Mouse (Mus musculus) thymus, adult 2 months (tissue): Measurements from ENCODE around the gene Mei1. TPM values are rescaled to one million over a fixed set of nuclear protein-coding genes. Genes with fewer than 3 reads are reported as not detected.

Source experiments
- DNase-seq: peaks from one replicate; pipeline ENCODE4 v3.0.0; 2021
- H3K27ac ChIP-seq: fragments of 200-500 bp; 2 replicates; pipeline ENCODE4 v1.5.1; 2012; ENCODE audit warnings: low read length, control low read depth; ENCODE audit not compliant: control insufficient read depth, insufficient read depth
- H3K27me3 ChIP-seq: fragments of 200-500 bp; 2 replicates; pipeline ENCODE4 v1.6.1; 2012; ENCODE audit warnings: mild to moderate bottlenecking, low read length, moderate library complexity, mixed read lengths; ENCODE audit not compliant: control insufficient read depth, insufficient read depth
- H3K36me3 ChIP-seq: fragments of 200-500 bp; 2 replicates; pipeline ENCODE4 v1.6.1; 2012; ENCODE audit warnings: mild to moderate bottlenecking, low read length, moderate library complexity; ENCODE audit not compliant: control insufficient read depth, insufficient read depth
- H3K4me1 ChIP-seq: fragments of 200-500 bp; replicated peaks from 2 replicates; pipeline ENCODE4 v1.6.1; 2012; ENCODE audit warnings: low read length; ENCODE audit not compliant: control insufficient read depth, insufficient read depth
- H3K4me3 ChIP-seq: fragments of 200-500 bp; 2 replicates; pipeline ENCODE4 v1.5.1; 2012; ENCODE audit warnings: mild to moderate bottlenecking, low read length, control low read depth, moderate library complexity; ENCODE audit not compliant: control insufficient read depth, insufficient read depth
- CTCF ChIP-seq: fragments of 200-500 bp; IDR thresholded peaks from 2 replicates; pipeline ENCODE4 v1.5.1; 2012; ENCODE audit warnings: mild to moderate bottlenecking, control low read depth, low read length, moderate library complexity, borderline replicate concordance; ENCODE audit not compliant: control insufficient read depth, poor library complexity, insufficient read depth; ENCODE audit errors: extremely low read depth
- POLR2A ChIP-seq: fragments of 200-500 bp; IDR thresholded peaks from 2 replicates; pipeline ENCODE4 v1.6.1; 2012; ENCODE audit warnings: mild to moderate bottlenecking, low read length, control low read depth, moderate library complexity; ENCODE audit not compliant: control insufficient read depth, poor library complexity, insufficient read depth; ENCODE audit errors: extremely low read depth
- WGBS: fragments of 180-500 bp; shearing (Covaris S2); methylation state at CpG from one replicate; pipeline ENCODE4 v1.1.7; 2018; 5-methylcytosine and 5-hydroxymethylcytosine counted together
- polyA plus RNA-seq: library from polyadenylated mRNA; depleted of rRNA; stranded (reverse); fragments of >200 nt; gene quantifications from 2 replicates; pipeline ENCODE4 v1.2.3, GENCODE M21; 2012; rRNA removed

Gene Mei1
- 0.08 and 0.11 TPM in 2 replicates for polyA plus RNA-seq

- no peak within 1 kb of the TSS for H3K4me3 ChIP-seq
- peaks cover 7% of the 10 kb centered on the region for H3K27me3 ChIP-seq
These were observed at the start of gene Mei1 for GRCm38 (mm10) chr15:82069898-82070297. TSS of gene Mei1 (plus strand) at chr15:82069996.

DNA sequence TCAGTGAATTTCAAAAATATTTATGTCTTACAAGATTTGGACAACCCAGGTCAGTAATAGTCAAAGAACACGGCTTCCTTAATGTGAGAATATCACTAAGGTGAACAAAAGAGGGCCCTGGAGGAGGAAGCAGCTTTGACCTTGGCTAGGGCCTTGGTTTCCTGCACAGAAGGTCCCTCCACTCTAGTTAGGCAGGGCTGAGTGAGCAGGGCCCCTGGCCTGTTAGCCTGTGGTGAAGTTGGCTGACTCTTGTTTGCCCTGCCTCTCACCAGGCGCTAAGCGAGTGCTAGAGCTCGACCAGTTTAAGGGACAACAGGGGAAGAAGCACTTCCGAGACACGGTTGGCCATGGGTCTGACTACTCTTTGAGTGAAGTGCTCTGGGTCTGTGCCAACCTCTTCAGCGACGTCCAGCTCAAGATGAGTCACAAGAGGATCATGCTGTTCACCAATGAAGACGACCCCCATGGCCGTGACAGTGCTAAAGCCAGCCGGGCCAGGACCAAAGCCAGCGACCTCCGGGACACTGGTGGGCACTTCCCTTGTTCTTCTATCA lies 47.2 kb upstream of the Mei1 start:
- Histone ChIP-seq H3K27ac (peak overlapping the region; percentile 90), H3K27me3 (no peaks in the 10 kb centered on the region), H3K4me3 (peak overlapping the region; percentile 51), H3K4me1 (peaks cover 37% of the 10 kb centered on the region), H3K36me3 (peaks cover 47% of the 10 kb centered on the region)
- WGBS: 25% methylated on average over 13 of the region's 13 CpGs
- peak; percentile 39; the same call in 1 of the 2 replicates for TF ChIP-seq POLR2A
- no peak for TF ChIP-seq CTCF
- DNase-seq: no peak

More at GRCm38 (mm10) chr15:82069898-82070297, at the start of gene Mei1:
- Histone ChIP-seq H3K27ac (no peak within 1 kb of the TSS), H3K36me3 (no peaks in the 10 kb centered on the region), H3K4me1 (no peaks in the 10 kb centered on the region)
- TF ChIP-seq POLR2A (no peak), CTCF (no peak)
- WGBS: 35% methylated on average over 40 of the region's 40 CpGs
- no peak for DNase-seq

DNA sequence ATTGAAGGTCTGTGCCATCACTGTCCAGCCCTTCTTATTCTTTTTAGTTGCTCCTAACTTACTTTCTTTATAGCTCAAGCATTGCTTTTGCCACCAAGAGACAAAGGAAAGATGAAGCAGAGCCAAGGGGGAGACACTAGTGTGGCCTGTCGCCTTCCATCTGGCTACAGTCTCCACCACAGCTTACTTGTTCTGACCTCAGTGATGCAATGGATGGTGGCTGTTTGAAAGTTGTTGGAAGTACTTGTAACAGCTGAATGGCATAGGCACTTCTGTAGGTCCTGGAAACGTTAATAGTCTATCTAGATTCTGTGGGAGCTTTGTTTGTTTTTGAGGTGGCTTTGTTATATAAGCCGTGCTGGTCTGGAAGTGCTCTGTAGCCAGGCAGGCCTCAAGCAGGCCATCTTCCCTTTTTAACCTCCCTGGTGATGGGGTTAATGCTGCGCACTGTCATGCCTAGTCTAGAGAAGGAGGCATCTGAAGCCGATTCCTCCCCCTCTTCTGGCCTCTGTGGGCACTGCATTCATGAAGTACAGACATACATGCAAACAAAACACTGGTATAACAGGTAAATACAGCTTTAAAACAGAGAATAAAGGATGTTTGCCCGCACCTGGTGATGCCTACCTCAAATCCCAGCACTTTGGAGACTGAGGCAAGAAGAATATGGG lies 45.7 kb upstream of the Mei1 start:
- H3K4me3 ChIP-seq: peak overlapping the region; percentile 27; the same call in 1 of the 2 replicates
- TF ChIP-seq CTCF (no peak), POLR2A (no peak)
- H3K27me3 ChIP-seq: no peaks in the 10 kb centered on the region
- 31% methylated on average over 6 of the region's 6 CpGs for WGBS
- peak overlapping the region; percentile 90 for H3K27ac ChIP-seq
- peaks cover 42% of the 10 kb centered on the region for H3K4me1 ChIP-seq
- DNase-seq: peak; percentile 52
- H3K36me3 ChIP-seq: peaks cover 56% of the 10 kb centered on the region

DNA sequence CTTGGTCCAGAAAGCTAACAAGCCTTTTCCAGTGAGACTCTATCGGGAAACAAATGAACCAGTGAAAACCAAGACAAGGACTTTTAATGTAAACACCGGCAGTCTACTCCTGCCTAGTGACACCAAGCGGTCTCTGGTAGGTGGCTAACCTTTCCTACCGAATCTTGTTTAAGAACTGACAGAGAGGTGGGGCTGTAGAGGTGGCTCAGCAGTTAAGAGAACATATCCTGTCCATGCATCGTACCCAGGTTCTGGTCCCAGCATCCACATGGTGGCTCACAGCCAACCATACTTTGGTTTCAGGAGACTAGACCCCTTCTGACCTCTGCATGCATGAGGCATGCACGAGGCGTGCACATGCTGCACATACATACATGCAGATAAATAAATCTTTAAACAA lies 42.5 kb upstream of the Mei1 start:
- H3K27ac ChIP-seq: peak overlapping the region; percentile 93
- DNase-seq: peak; percentile 58
- H3K4me3 ChIP-seq: no peak overlapping the region; the same call in 1 of the 2 replicates
- H3K4me1 ChIP-seq: peaks cover 63% of the 10 kb centered on the region
- no peaks in the 10 kb centered on the region for H3K27me3 ChIP-seq
- peaks cover 77% of the 10 kb centered on the region for H3K36me3 ChIP-seq
- 15% methylated on average over 7 of the region's 7 CpGs for WGBS
- TF ChIP-seq POLR2A (no peak), CTCF (no peak)

GRCm38 (mm10) chr15:82027726-82028125 lies 42.1 kb upstream of the Mei1 start:
- Histone ChIP-seq H3K27me3 (no peaks in the 10 kb centered on the region), H3K27ac (peak overlapping the region; percentile 100), H3K36me3 (peaks cover 78% of the 10 kb centered on the region), H3K4me3 (no peak overlapping the region; the same call in 1 of the 2 replicates), H3K4me1 (peaks cover 61% of the 10 kb centered on the region)
- DNase-seq: peak; percentile 81
- no peak for TF ChIP-seq CTCF
- TF ChIP-seq POLR2A: no peak
- WGBS: 4% methylated on average over 7 of the region's 7 CpGs

DNA sequence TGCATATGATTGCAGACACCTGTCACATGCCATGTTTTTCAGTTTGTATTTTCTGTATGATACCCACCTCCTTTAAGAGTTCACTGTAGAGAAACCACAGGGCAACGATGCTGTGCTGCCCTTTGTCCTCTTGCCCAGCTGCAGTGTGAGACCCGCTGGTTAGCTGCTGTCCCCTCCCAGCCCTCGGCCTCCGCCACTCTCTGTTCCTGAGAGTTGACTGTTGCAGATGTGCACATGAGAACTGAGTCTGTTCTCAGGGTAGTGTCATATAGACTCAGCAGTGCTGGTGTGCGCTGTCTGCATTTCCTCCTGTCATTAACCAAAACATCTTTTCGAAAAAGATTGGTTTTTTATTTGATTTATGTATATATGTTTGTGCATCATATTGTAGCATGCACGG lies 37.4 kb upstream of the Mei1 start:
- H3K27me3 ChIP-seq: no peaks in the 10 kb centered on the region
- H3K36me3 ChIP-seq: peaks cover 84% of the 10 kb centered on the region
- peak overlapping the region; percentile 30 for H3K4me3 ChIP-seq
- H3K27ac ChIP-seq: peak overlapping the region; percentile 74
- WGBS: 43% methylated on average over 7 of the region's 7 CpGs
- no peak for TF ChIP-seq POLR2A
- TF ChIP-seq CTCF: no peak
- peaks cover 56% of the 10 kb centered on the region for H3K4me1 ChIP-seq
- DNase-seq: no peak

GRCm38 (mm10) chr15:82033762-82034161 lies 36.0 kb upstream of the Mei1 start, which contains the start of gene Desi1:
TSS of gene Desi1 (minus strand) at chr15:82033862.
- Histone ChIP-seq H3K36me3 (peaks cover 91% of the 10 kb centered on the region), H3K4me3 (no peak within 1 kb of the TSS)

More at GRCm38 (mm10) chr15:82033762-82034161, 36.0 kb upstream of the Mei1 start, which contains the start of gene Desi1:
- Histone ChIP-seq H3K27ac (peak within 1 kb of the TSS; percentile 89), H3K27me3 (no peaks in the 10 kb centered on the region), H3K4me1 (peaks cover 50% of the 10 kb centered on the region)
- DNase-seq: no peak
- no peak for TF ChIP-seq CTCF
- no peak for TF ChIP-seq POLR2A
- WGBS: 98% methylated on average over 4 of the region's 4 CpGs
